Mouse (Mus musculus): ENCODE data around the gene Ccl6. TPM values are rescaled to one million over a fixed set of nuclear protein-coding genes. Genes with fewer than 3 reads are reported as not detected.

Gene Ccl6
- 0.67 and 1.0 TPM in 2 replicates for polyA plus RNA-seq (2015; fragmentation: Nextera tagmentation; extraction: Ambion mirVana)

DNA sequence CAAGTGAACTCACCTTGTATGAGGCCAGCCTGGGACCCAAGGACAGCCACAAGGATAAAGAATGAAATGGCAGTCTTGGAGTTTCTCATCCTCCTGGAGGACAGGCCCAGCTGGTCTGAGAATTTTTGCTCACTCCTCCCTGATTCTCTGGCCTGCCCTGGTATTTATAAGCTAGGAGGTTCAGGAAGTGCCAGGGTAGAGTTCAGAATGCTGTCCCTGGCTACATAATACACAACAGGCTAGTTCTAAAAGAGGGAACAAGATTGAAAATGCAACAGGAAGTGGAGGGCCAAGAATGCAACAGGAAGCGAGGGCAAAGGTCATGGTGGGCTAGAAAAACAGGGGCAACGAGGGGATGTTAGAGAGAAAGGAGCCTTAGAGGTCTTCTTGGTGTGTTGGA is at the start of gene Ccl6:
Ccl6 (minus strand) TSS at position 235 of the 400 bp plus-strand sequence.
- Histone ChIP-seq H3K36me3 (no peaks in the 10 kb centered on the region), H3K9ac (replicated peaks) (no peak within 1 kb of the TSS), H3K4me3 (replicated peaks) (no peak within 1 kb of the TSS), H3K4me2 (replicated peaks) (no peak within 1 kb of the TSS), H3K9me3 (no peaks in the 10 kb centered on the region), H3K27ac (no peak within 1 kb of the TSS), H3K27me3 (no peaks in the 10 kb centered on the region), H3K4me1 (replicated peaks) (no peaks in the 10 kb centered on the region)
- WGBS: 72% methylated on average over 2 of the region's 2 CpGs
- ATAC-seq: no peak

DNA sequence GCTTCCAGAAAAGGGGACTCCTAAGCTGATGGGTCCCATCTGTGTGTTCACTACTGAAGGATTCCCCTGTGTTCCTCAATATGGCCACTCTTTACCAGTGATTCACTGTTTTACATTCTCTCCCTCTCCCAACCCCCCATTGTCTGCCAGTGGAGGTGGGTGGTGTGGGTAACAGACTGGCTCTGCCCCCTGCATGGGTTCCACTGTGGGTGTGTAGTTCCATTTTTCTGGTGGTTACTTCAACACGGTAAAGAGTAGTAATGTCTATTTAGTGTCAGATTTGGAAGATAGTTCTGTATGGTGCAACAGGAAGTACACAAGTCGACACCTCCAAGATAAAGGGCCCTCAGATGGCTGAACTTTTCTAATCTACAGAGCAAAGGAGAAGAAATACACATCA is 48.3 kb upstream of the Ccl6 start:
- H3K9ac ChIP-seq (replicated peaks): no peak overlapping the region
- no peak overlapping the region for H3K4me2 ChIP-seq (replicated peaks)
- H3K4me3 ChIP-seq (replicated peaks): no peak overlapping the region
- H3K27ac ChIP-seq: no peak overlapping the region
- no peaks in the 10 kb centered on the region for H3K27me3 ChIP-seq
- no peaks in the 10 kb centered on the region for H3K4me1 ChIP-seq (replicated peaks)
- 83% methylated on average over 2 of the region's 2 CpGs for WGBS
- H3K36me3 ChIP-seq: no peaks in the 10 kb centered on the region
- no peak for ATAC-seq
- H3K9me3 ChIP-seq: no peaks in the 10 kb centered on the region; the same call in 1 of the 2 replicates

- no peak overlapping the region for H3K27ac ChIP-seq
- no peak for ATAC-seq
- no peak overlapping the region for H3K9ac ChIP-seq (replicated peaks)
- H3K9me3 ChIP-seq: no peaks in the 10 kb centered on the region; the same call in 1 of the 2 replicates
- no peaks in the 10 kb centered on the region for H3K4me1 ChIP-seq (replicated peaks)
- H3K36me3 ChIP-seq: no peaks in the 10 kb centered on the region
- no peaks in the 10 kb centered on the region for H3K27me3 ChIP-seq
- WGBS: 91% methylated on average over 5 of the region's 5 CpGs
- H3K4me2 ChIP-seq (replicated peaks): no peak overlapping the region
- no peak overlapping the region for H3K4me3 ChIP-seq (replicated peaks)
Observed at GRCm38 (mm10) chr11:83640141-83640540, 47.3 kb upstream of the Ccl6 start.

GRCm38 (mm10) chr11:83639533-83639932 is 46.6 kb upstream of the Ccl6 start:
- 65% methylated on average over 3 of the region's 3 CpGs for WGBS

DNA sequence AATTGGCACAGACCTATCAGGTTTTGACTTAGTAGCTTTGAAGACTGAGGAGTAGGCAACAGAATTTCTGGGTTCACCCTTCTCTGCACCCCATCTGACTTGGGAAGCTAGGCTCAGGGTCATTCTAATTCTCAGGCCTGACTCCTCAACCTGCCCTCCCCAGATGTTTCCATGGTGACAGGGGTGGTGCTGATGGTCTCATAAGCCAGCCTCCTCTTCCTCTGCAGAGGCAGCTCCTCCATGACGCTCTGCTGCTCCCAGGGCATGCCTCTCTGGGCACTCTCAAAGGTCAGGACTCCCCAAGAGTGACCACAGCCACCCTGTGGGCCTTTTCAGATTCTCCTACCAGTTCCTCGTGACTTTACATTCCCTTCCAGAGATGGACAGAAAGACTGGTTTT is 46.0 kb upstream of the Ccl6 start:
- H3K27ac ChIP-seq: no peak overlapping the region
- H3K4me1 ChIP-seq (replicated peaks): 0 out of 2 replicates have a peak, but pooled peaks cover 4% of the 10 kb centered on the region
- H3K9me3 ChIP-seq: no peaks in the 10 kb centered on the region
- no peaks in the 10 kb centered on the region for H3K36me3 ChIP-seq
- no peaks in the 10 kb centered on the region for H3K27me3 ChIP-seq
- no peak overlapping the region for H3K4me3 ChIP-seq (replicated peaks)
- no peak for ATAC-seq
- 45% methylated on average over 2 of the region's 2 CpGs for WGBS
- H3K9ac ChIP-seq (replicated peaks): no peak overlapping the region
- no peak overlapping the region for H3K4me2 ChIP-seq (replicated peaks)

More at GRCm38 (mm10) chr11:83639533-83639932, 46.6 kb upstream of the Ccl6 start:
- Histone ChIP-seq H3K4me3 (replicated peaks) (no peak overlapping the region), H3K4me2 (replicated peaks) (no peak overlapping the region), H3K4me1 (replicated peaks) (no peaks in the 10 kb centered on the region), H3K27me3 (no peaks in the 10 kb centered on the region), H3K36me3 (no peaks in the 10 kb centered on the region), H3K9ac (replicated peaks) (no peak overlapping the region), H3K27ac (no peak overlapping the region), H3K9me3 (no peaks in the 10 kb centered on the region)
- ATAC-seq: no peak

DNA sequence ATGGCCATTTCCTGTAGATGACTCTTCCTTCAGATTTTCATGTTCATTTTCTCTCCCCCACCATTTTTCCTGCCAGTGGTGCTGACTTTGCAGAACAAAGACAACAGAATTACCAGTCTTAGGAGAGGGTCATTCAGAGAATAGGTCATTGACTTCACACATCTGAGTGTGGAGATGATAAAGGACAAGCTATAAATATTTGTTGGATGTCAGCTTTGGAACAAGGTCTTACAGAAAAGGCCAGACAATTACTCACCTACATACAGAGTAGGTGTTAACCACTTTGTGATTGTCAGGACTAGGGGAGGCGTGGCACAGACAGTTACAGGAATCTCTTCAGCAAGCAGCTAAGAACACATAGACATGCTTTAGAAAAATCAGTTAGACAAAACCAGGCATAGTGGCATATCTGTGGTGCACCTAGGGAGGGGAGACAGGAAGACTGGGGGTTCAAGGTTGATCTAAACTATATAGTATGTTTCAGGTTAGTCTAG is 43.9 kb upstream of the Ccl6 start:
- WGBS: 90% methylated on average over 1 of the region's 1 CpGs
- Histone ChIP-seq H3K4me3 (replicated peaks) (no peak overlapping the region), H3K27ac (no peak overlapping the region), H3K9me3 (no peaks in the 10 kb centered on the region), H3K9ac (replicated peaks) (no peak overlapping the region), H3K36me3 (no peaks in the 10 kb centered on the region), H3K27me3 (no peaks in the 10 kb centered on the region), H3K4me2 (replicated peaks) (no peak overlapping the region), H3K4me1 (replicated peaks) (0 out of 2 replicates have a peak, but pooled peaks cover 6% of the 10 kb centered on the region)
- ATAC-seq: no peak

GRCm38 (mm10) chr11:83634898-83635297 is 42.0 kb upstream of the Ccl6 start:
- Histone ChIP-seq H3K27ac (no peak overlapping the region), H3K4me3 (replicated peaks) (no peak overlapping the region), H3K4me1 (replicated peaks) (0 out of 2 replicates have a peak, but pooled peaks cover 6% of the 10 kb centered on the region), H3K36me3 (no peaks in the 10 kb centered on the region), H3K27me3 (no peaks in the 10 kb centered on the region), H3K4me2 (replicated peaks) (no peak overlapping the region), H3K9me3 (no peaks in the 10 kb centered on the region), H3K9ac (replicated peaks) (no peak overlapping the region)
- ATAC-seq: no peak
- 95% methylated on average over 2 of the region's 2 CpGs for WGBS

DNA sequence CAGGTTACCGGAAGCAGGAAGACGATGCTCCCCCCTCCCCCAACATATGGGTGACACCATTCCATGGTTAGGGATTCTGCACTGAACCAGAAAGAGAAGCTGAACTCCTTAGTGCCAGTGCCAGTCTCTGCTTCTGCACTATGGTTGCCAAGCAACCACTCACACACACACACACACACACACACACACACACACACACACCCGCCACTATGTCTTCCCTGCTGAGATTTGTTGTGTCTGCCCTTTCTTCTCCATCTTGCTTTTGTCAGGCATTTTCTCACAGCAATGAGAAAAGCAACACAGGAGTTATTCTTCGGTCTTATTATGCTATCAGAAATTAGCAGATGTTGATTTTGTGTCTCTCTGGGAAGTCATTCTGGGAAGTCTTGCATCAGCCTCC is 41.5 kb upstream of the Ccl6 start:
- no peak overlapping the region for H3K9ac ChIP-seq (replicated peaks)
- ATAC-seq: no peak
- 51% methylated on average over 4 of the region's 4 CpGs for WGBS

DNA sequence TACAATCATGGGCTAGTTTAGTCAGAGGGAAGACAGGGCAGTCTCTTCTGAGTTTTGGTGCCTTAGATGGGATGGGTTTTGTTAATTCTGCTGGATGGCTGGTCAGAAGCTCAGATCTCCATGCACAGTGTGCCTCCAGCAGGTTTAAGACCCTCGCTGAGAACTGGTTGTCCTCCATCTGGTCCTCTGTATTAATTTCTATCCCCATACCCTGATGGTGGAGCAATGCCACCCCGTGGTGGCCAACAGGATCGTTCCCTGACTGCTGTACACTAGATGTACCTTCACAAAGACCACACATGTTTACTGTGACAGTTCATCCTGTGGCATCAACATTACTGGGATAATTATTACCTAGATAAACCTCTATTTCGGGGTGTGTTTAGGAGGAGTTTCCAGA is 39.9 kb upstream of the Ccl6 start:
- Histone ChIP-seq H3K27me3 (no peaks in the 10 kb centered on the region), H3K9ac (replicated peaks) (no peak overlapping the region), H3K36me3 (no peaks in the 10 kb centered on the region), H3K4me3 (replicated peaks) (no peak overlapping the region), H3K27ac (no peak overlapping the region), H3K4me2 (replicated peaks) (no peak overlapping the region), H3K4me1 (replicated peaks) (0 out of 2 replicates have a peak, but pooled peaks cover 6% of the 10 kb centered on the region), H3K9me3 (no peaks in the 10 kb centered on the region)
- 79% methylated on average over 4 of the region's 4 CpGs for WGBS
- ATAC-seq: no peak

More for the DNA sequence above, 41.5 kb upstream of the Ccl6 start:
- Histone ChIP-seq H3K4me3 (replicated peaks) (no peak overlapping the region), H3K9me3 (no peaks in the 10 kb centered on the region), H3K36me3 (no peaks in the 10 kb centered on the region), H3K27ac (no peak overlapping the region), H3K4me1 (replicated peaks) (0 out of 2 replicates have a peak, but pooled peaks cover 6% of the 10 kb centered on the region), H3K27me3 (no peaks in the 10 kb centered on the region), H3K4me2 (replicated peaks) (no peak overlapping the region)

GRCm38 (mm10) chr11:83631065-83631464 is 38.2 kb upstream of the Ccl6 start:
- Histone ChIP-seq H3K27me3 (no peaks in the 10 kb centered on the region), H3K9ac (replicated peaks) (no peak overlapping the region), H3K27ac (no peak overlapping the region), H3K4me1 (replicated peaks) (0 out of 2 replicates have a peak, but pooled peaks cover 6% of the 10 kb centered on the region), H3K4me2 (replicated peaks) (no peak overlapping the region), H3K9me3 (no peaks in the 10 kb centered on the region), H3K4me3 (replicated peaks) (no peak overlapping the region), H3K36me3 (no peaks in the 10 kb centered on the region)
- ATAC-seq: no peak
- 89% methylated on average over 2 of the region's 2 CpGs for WGBS

DNA sequence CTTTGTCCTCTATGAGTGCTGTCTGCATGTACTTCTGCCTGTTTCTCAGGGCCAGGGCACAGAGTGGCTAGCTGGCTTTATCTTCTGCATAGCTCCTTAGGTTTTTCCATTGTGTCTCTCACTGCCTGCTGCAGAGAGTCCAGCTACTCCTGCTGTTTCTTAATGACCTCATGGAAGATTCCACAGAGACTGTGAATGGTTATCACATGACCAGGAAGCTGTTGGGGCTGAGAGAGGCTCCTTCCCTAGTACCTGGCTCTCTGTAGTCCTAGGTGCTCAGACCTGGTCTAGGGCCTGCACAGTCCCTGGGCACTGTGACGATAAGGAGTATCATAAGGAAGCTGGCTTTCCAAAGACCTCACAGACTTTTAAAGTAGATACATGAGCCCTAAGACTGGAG is 37.7 kb upstream of the Ccl6 start:
- Histone ChIP-seq H3K27me3 (no peaks in the 10 kb centered on the region), H3K4me1 (replicated peaks) (0 out of 2 replicates have a peak, but pooled peaks cover 6% of the 10 kb centered on the region), H3K27ac (no peak overlapping the region), H3K4me3 (replicated peaks) (no peak overlapping the region), H3K9me3 (no peaks in the 10 kb centered on the region), H3K36me3 (no peaks in the 10 kb centered on the region), H3K4me2 (replicated peaks) (no peak overlapping the region), H3K9ac (replicated peaks) (no peak overlapping the region)
- ATAC-seq: no peak
- WGBS: 94% methylated on average over 1 of the region's 1 CpGs

DNA sequence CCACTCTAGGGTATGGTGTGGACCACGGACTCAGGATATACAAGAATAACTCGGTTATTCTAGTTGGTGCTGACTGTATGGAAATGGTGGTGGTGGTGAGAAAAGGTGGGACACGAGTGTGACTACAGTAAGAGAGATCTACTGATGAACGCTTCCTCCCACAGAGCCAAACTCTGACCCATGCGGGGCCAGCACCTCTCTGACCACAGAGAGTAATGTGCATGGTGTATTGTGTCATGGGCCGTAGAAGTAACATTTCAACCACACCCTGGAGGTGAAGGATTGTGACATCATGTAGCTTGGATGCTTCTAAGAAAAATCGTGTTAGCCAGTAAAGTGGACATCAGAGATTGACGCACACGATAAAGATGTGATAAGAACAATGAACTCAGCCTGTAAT is 35.9 kb upstream of the Ccl6 start:
- Histone ChIP-seq H3K9ac (replicated peaks) (no peak overlapping the region), H3K27me3 (no peaks in the 10 kb centered on the region), H3K4me3 (replicated peaks) (no peak overlapping the region), H3K36me3 (no peaks in the 10 kb centered on the region), H3K4me2 (replicated peaks) (no peak overlapping the region), H3K9me3 (no peaks in the 10 kb centered on the region), H3K4me1 (replicated peaks) (0 out of 2 replicates have a peak, but pooled peaks cover under 1% of the 10 kb centered on the region), H3K27ac (no peak overlapping the region)
- no peak for ATAC-seq
- 91% methylated on average over 9 of the region's 9 CpGs for WGBS

DNA sequence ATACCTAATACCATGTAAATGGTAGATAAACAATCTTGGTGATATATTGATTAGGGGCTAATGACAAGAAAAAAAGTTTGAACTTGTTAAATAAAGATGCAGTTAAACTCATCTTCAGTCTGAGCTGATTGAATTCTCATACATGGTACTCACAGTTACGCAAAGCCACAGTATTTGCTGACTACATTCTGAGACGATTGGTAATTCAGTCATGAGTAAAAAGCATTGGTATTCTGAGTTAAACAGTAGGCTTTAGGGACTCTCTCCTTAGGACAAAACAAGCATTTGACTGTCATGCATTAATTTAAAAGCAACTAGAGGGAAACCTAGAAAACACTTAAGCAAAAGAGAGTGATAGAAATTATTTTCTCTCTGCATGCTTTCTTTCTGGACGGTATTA is 30.7 kb upstream of the Ccl6 start:
- Histone ChIP-seq H3K9me3 (no peaks in the 10 kb centered on the region), H3K36me3 (no peaks in the 10 kb centered on the region), H3K27ac (no peak overlapping the region), H3K4me1 (replicated peaks) (no peaks in the 10 kb centered on the region), H3K4me2 (replicated peaks) (no peak overlapping the region), H3K9ac (replicated peaks) (no peak overlapping the region), H3K27me3 (no peaks in the 10 kb centered on the region), H3K4me3 (replicated peaks) (no peak overlapping the region)
- WGBS: 89% methylated on average over 3 of the region's 3 CpGs
- ATAC-seq: no peak

Measured in midbrain, embryonic 13.5 days (tissue).